Mouse (Mus musculus): Measurements from ENCODE around the gene Ccnq. TPM values are rescaled to one million over a fixed set of nuclear protein-coding genes. Genes with fewer than 3 reads are reported as not detected.

Gene Ccnq
- total and polyA plus RNA-seq, 3 experiments: 52.0 to 120 (median 68.9) TPM

Small RNA genes within 50 kb of the gene (microRNA-seq; reads per million reads assigned to microRNA genes)
- 0 reads per million in 2 experiments for gene Gm23840

Other genes starting within 250 kb of the Ccnq start
- gene Sebox, start 248.3 kb downstream of the Ccnq start, total RNA-seq (2021): not detected
- not detected in 2 replicates for gene Sebox, start 248.3 kb downstream of the Ccnq start, polyA plus RNA-seq (2012; rRNA removed)
- 10 to 100 TPM; 22.0 to 26.8 TPM for gene Tmem199, start 239.6 kb downstream of the Ccnq start, total RNA-seq (2021)
- gene Tmem199, start 239.6 kb downstream of the Ccnq start, polyA plus RNA-seq (2012; rRNA removed): 6.9 and 8.8 TPM in 2 replicates
- 100 to 1,000 TPM; 151 to 168 TPM for gene Poldip2, start 239.5 kb downstream of the Ccnq start, total RNA-seq (2021)
- 94.8 and 108 TPM in 2 replicates for gene Poldip2, start 239.5 kb downstream of the Ccnq start, polyA plus RNA-seq (2012; rRNA removed)
- gene Tnfaip1, start 215.4 kb downstream of the Ccnq start, total RNA-seq (2021): 10 to 100 TPM; 36.1 to 48.2 TPM
- gene Tnfaip1, start 215.4 kb downstream of the Ccnq start, polyA plus RNA-seq (2012; rRNA removed): 22.2 and 22.7 TPM in 2 replicates
- gene Ift20, start 215.4 kb downstream of the Ccnq start, total RNA-seq (2021): 100 to 1,000 TPM in 1 of 2 experiments, 10 to 100 TPM in 1; 81.7 to 109 TPM
- 86.5 and 115 TPM in 2 replicates for gene Ift20, start 215.4 kb downstream of the Ccnq start, polyA plus RNA-seq (2012; rRNA removed)
- 10 to 100 TPM; 44.7 to 49.4 TPM for gene Tmem97, start 201.0 kb downstream of the Ccnq start, total RNA-seq (2021)
- 33.7 and 39.6 TPM in 2 replicates for gene Tmem97, start 201.0 kb downstream of the Ccnq start, polyA plus RNA-seq (2012; rRNA removed)
- gene Nlk, start 54.4 kb downstream of the Ccnq start, total RNA-seq (2021): 10 to 100 TPM; 37.8 to 75.4 TPM
- 29.3 and 30.1 TPM in 2 replicates for gene Nlk, start 54.4 kb downstream of the Ccnq start, polyA plus RNA-seq (2012; rRNA removed)
- 10 to 100 TPM; 47.7 to 51.1 TPM for gene Lyrm9, start 74.9 kb upstream of the Ccnq start, total RNA-seq (2021)
- 40.0 and 49.3 TPM in 2 replicates for gene Lyrm9, start 74.9 kb upstream of the Ccnq start, polyA plus RNA-seq (2012; rRNA removed)
- 1 to 10 TPM in 1 of 2 experiments, under 1 TPM in 1; 0.89 to 1.9 TPM for gene Nos2, start 169.1 kb upstream of the Ccnq start, total RNA-seq (2021)
- gene Nos2, start 169.1 kb upstream of the Ccnq start, polyA plus RNA-seq (2012; rRNA removed): 3.6 and 4.2 TPM in 2 replicates
- 10 to 100 TPM; 20.9 to 22.4 TPM for gene Lgals9, start 233.2 kb upstream of the Ccnq start, total RNA-seq (2021)
- 39.1 and 41.3 TPM in 2 replicates for gene Lgals9, start 233.2 kb upstream of the Ccnq start, polyA plus RNA-seq (2012; rRNA removed)